Mouse (Mus musculus): ENCODE data around the gene Nipal3. TPM values are rescaled to one million over a fixed set of nuclear protein-coding genes. Genes with fewer than 3 reads are reported as not detected.
A peak's percentile ranks its signal among the peaks of the same experiment; 100 is the strongest.

Nipal3 gene
- polyA plus RNA-seq, 1 experiment from 2014 or later = 5.2 TPM

DNA sequence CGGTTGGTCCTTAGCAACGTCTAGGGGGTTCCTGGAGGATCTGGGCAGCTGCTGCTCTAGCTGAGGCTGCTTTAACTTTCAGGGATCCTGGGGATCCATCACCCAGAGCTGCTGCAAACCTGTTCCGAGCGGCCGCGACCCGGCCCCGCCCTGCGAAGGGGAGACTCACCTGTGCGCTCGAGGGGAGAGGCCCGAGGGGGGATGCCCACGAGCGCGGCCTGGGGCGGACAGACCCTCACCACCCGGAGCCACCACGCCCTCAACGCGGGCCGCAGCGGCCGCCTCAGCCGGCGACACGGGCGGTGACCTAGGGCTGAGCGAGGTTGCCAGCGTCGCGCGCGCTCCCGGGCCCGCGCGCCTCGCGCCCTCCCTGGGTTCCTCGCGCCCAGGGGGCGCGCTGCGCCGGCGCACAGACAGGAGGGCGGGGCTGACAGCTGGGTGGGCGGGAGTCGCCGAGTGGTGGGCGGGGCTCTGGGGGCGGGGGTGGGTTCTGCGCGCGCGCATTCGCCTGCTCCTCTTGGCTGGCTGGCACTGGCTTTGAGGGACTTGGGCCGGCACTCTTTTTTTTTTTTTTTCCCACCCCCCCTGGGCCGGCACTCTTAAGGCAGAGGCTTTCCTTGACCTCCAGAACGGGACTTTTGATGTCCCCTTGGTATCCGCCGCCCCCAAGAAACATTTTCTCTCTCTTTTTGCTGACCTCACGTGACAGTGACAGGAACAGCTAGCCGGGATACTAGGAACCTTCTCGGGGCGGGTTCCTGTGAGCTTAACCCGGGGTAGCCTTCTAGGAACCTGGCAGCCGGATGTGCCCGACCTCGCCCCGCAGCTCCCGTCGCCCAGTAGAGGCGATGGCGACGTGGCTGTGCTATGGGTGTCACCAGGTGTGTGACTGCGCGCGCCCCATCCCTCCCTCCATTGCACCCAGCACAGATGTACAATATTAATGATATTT is 61.1 kb downstream of the Nipal3 start, which contains the start of gene Rcan3:
Rcan3 (minus strand) TSS at position 411 of the 952 bp plus-strand sequence.
- H3K4me1 ChIP-seq (replicated peaks) = peaks cover 8% of the 10 kb centered on the region
- H3K36me3 ChIP-seq = no peaks in the 10 kb centered on the region
- H3K27ac ChIP-seq = peak within 1 kb of the TSS; percentile 64
- WGBS = under 1% methylated on average over 59 of the region's 79 CpGs
- no peaks in the 10 kb centered on the region for H3K27me3 ChIP-seq
- peak within 1 kb of the TSS; percentile 87 for H3K4me3 ChIP-seq
- peak; percentile 86 for ATAC-seq (replicated peaks; ENCODE audit: insufficient number of reproducible peaks, insufficient read depth, low FRiP score, low read depth)
- H3K9ac ChIP-seq = peak within 1 kb of the TSS; percentile 92
- no peaks in the 10 kb centered on the region for H3K9me3 ChIP-seq (replicated peaks)
- H3K4me2 ChIP-seq = peak within 1 kb of the TSS; percentile 98

DNA sequence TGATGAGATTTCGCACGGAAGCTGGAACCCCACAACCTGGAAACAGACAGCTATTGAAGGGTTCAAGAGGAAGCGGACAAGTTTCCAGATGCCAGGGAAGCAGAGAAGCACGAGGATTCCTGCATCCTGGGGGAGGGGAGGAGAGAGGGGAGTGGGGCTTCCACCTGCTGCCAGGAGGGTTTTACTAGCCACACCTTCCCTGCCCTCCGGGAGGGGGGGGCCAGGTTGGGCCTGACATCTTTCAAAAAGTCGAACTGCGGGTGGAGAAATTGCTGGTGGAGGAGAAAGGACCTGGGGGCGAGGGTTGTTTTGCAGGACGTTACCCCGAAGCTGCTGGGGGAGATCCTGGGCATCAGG is 61.8 kb downstream of the Nipal3 start:
- Histone ChIP-seq H3K27ac (no peak overlapping the region), H3K27me3 (no peaks in the 10 kb centered on the region), H3K36me3 (no peaks in the 10 kb centered on the region), H3K4me3 (peak overlapping the region; percentile 87), H3K9me3 (replicated peaks) (no peaks in the 10 kb centered on the region), H3K9ac (peak overlapping the region; percentile 92), H3K4me1 (replicated peaks) (peaks cover 8% of the 10 kb centered on the region), H3K4me2 (peak overlapping the region; percentile 98)
- no peak for ATAC-seq (replicated peaks; ENCODE audit: insufficient number of reproducible peaks, insufficient read depth, low FRiP score, low read depth)
- WGBS = 11% methylated on average over 10 of the region's 10 CpGs

DNA sequence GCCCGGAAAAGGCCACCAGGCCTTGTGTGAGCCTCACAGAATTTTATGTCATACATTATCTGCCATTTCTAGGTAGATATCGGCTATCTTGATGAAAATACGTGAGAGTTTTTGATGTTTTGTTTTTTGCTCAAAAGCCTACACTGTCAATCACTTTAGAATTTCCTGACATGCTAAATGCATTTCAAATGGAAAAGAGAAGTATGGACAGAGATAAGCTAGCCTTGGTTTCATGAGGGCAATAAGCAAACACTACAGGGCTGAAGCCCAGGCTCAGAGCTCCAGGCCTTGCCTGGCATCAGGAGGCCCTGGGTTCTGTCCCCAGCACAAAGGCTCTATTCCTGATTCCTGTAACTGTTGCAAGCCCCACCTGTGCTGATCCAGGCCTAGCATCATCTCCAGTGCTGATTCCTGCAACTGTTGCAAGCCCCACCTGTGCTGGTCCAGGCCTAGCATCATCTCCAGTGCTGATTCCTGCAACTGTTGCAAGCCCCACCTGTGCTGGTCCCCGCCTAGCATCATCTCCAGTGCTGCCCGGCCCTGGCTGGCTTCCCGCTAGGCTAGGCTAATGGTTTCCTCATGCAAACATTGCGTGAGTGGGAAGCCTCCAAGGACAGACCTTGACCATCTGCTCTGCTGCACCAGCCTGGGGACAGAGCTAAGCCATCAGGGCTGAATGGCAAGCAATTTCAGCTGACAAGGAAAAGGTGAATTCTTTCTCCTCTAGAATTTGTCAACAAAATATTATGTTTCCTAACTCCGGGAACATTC is 64.7 kb downstream of the Nipal3 start:
- no peak overlapping the region for H3K27ac ChIP-seq
- no peaks in the 10 kb centered on the region for H3K9me3 ChIP-seq (replicated peaks)
- no peak for ATAC-seq (replicated peaks; ENCODE audit: insufficient number of reproducible peaks, insufficient read depth, low FRiP score, low read depth)
- H3K36me3 ChIP-seq = no peaks in the 10 kb centered on the region
- H3K9ac ChIP-seq = no peak overlapping the region
- H3K4me2 ChIP-seq = no peak overlapping the region
- H3K27me3 ChIP-seq = no peaks in the 10 kb centered on the region
- peaks cover 8% of the 10 kb centered on the region for H3K4me1 ChIP-seq (replicated peaks)
- 82% methylated on average over 8 of the region's 8 CpGs for WGBS
- no peak overlapping the region for H3K4me3 ChIP-seq

DNA sequence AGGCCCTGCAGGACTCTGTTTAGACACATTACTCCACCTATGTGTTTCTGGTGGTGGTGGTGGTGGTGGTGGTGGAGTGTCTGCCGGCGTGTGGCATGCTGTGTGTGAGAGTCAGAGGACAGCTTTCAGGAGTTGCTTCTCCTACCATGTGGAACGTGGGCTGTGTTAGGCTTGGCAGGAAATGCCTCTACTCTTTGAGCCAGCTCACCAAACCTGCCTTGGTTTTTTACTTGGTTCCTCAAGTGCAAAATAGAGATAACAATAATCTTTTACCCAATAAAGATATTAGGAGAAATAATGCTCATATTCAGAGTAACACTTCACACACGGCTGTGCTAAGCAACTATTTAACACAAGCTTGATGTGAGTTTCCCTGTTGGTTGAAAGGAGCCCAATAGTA is 65.5 kb downstream of the Nipal3 start:
- peaks cover 3% of the 10 kb centered on the region; the same call in 1 of the 2 replicates for H3K36me3 ChIP-seq
- no peak overlapping the region for H3K4me3 ChIP-seq
- no peaks in the 10 kb centered on the region for H3K9me3 ChIP-seq (replicated peaks)
- no peak for ATAC-seq (replicated peaks; ENCODE audit: insufficient number of reproducible peaks, insufficient read depth, low FRiP score, low read depth)
- WGBS = 83% methylated on average over 4 of the region's 4 CpGs
- no peak overlapping the region for H3K4me2 ChIP-seq
- peaks cover 7% of the 10 kb centered on the region for H3K4me1 ChIP-seq (replicated peaks)
- no peak overlapping the region for H3K27ac ChIP-seq
- H3K9ac ChIP-seq = no peak overlapping the region
- no peaks in the 10 kb centered on the region for H3K27me3 ChIP-seq

DNA sequence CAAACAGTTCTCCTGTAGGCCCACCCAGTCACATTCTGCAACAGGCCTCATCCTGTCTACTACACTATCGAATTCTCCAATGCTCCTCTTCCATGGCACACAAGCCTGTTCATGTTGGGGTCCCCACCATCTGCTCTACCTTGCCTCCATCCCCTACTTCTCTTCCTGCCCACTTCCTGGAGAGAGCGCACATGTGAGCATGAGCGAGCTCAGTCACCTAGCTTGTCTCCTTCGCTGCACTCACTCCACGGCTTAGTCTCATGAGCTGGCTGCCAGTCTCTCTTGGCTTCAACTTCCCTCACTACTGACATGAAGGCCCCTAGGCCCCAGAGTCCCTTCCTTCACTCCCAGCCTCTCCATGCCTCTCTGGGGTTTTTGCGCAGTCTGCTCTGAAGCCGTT is 68.3 kb downstream of the Nipal3 start:
- no peak for ATAC-seq (replicated peaks; ENCODE audit: insufficient number of reproducible peaks, insufficient read depth, low FRiP score, low read depth)
- Histone ChIP-seq H3K9ac (no peak overlapping the region), H3K4me1 (replicated peaks) (no peaks in the 10 kb centered on the region), H3K4me2 (no peak overlapping the region), H3K4me3 (no peak overlapping the region), H3K36me3 (peaks cover 3% of the 10 kb centered on the region; the same call in 1 of the 2 replicates), H3K27ac (no peak overlapping the region), H3K9me3 (replicated peaks) (no peaks in the 10 kb centered on the region), H3K27me3 (no peaks in the 10 kb centered on the region)
- 93% methylated on average over 7 of the region's 7 CpGs for WGBS

DNA sequence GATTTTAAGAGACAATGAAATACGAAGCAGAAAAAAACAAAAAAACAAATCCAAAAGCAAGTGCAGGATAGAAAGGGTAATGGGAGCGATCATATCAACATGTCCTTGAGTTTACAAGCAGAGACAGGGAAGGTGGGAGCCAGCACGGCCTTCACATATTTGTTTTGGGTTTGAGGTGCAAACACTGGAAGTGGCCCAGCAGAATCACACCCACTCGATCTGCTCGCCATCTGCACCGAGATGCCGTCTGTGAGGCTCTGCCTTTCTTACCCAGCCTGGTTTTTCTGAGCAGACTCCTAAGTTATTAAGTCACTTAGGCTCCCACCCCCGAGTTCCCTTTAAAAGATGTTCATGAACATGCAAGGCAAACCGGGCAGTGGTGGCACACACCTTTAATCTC is 69.2 kb downstream of the Nipal3 start:
- Histone ChIP-seq H3K27me3 (no peaks in the 10 kb centered on the region), H3K36me3 (peaks cover 3% of the 10 kb centered on the region; the same call in 1 of the 2 replicates), H3K4me1 (replicated peaks) (no peaks in the 10 kb centered on the region), H3K9me3 (replicated peaks) (no peaks in the 10 kb centered on the region), H3K4me2 (no peak overlapping the region), H3K9ac (no peak overlapping the region), H3K27ac (no peak overlapping the region), H3K4me3 (no peak overlapping the region)
- ATAC-seq (replicated peaks; ENCODE audit: insufficient number of reproducible peaks, insufficient read depth, low FRiP score, low read depth) = no peak
- 81% methylated on average over 9 of the region's 9 CpGs for WGBS

DNA sequence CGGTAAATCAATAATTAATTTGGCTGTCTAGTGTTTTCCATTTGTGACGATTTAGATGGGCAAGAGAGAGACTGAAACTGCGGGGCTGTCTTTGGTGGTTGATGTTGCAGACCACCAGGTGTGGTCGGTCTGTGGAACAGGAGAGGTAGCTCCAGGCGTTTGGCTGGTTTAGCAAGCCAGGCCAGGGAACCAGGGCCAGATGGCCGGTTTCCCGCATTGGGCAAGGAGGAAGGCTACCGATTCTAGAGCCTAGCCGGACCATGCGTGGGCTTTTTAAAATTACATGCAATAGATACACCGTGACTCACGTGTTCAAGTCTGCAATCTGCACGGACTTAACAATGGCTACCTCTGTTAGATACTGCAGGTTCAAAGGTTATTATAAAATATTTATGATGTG is 73.9 kb downstream of the Nipal3 start:
- H3K4me2 ChIP-seq = no peak overlapping the region
- no peak overlapping the region for H3K4me3 ChIP-seq
- H3K9me3 ChIP-seq (replicated peaks) = no peaks in the 10 kb centered on the region
- no peak overlapping the region for H3K27ac ChIP-seq
- H3K4me1 ChIP-seq (replicated peaks) = no peaks in the 10 kb centered on the region
- H3K36me3 ChIP-seq = peaks cover 13% of the 10 kb centered on the region; the same call in 1 of the 2 replicates
- H3K9ac ChIP-seq = no peak overlapping the region
- no peaks in the 10 kb centered on the region for H3K27me3 ChIP-seq
- 91% methylated on average over 13 of the region's 13 CpGs for WGBS
- no peak for ATAC-seq (replicated peaks; ENCODE audit: insufficient number of reproducible peaks, insufficient read depth, low FRiP score, low read depth)

DNA sequence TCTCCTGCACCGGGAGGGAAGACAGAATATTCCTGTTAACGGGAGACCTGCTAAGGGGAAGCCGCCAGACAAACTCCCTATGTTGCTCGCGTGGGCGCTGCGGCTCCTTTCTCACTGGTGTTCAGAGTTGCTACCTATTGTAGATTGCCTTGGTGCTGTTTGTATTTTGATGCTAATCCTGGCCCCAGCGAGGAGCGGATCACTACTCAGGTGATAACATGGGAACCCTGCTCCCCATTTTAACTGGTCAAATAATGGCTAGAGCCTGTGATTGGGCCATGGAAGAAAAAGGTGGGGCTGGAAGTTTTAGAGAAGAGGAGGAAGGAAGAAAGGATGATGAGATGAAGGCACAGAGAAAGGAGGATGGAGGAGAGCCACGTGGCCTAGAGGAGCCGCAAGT is 74.4 kb downstream of the Nipal3 start:
- no peak overlapping the region for H3K27ac ChIP-seq
- H3K4me3 ChIP-seq = no peak overlapping the region
- peaks cover 13% of the 10 kb centered on the region; the same call in 1 of the 2 replicates for H3K36me3 ChIP-seq
- no peaks in the 10 kb centered on the region for H3K27me3 ChIP-seq
- ATAC-seq (replicated peaks; ENCODE audit: insufficient number of reproducible peaks, insufficient read depth, low FRiP score, low read depth) = no peak
- H3K4me2 ChIP-seq = no peak overlapping the region
- no peaks in the 10 kb centered on the region for H3K4me1 ChIP-seq (replicated peaks)
- H3K9ac ChIP-seq = no peak overlapping the region
- no peaks in the 10 kb centered on the region for H3K9me3 ChIP-seq (replicated peaks)
- WGBS = 68% methylated on average over 11 of the region's 11 CpGs

DNA sequence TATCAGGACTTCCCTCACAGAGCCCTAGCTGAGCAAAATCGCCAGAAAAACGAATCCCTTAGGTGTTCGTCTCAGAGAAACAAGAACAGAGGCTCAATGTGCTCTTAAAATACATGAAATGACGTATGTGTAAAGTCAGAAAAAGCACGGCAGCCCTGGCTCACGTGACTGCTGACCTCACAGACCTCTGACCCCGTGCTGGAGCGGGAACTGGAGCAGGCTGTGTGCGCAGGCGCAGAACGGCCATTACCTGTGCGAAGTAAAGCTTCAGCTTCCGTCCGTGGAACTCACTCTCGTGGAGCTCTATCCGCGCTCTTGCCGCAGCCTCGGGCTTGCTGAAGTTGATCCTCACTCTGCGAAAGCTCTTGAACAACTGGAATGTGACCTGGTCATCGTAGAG is 74.8 kb downstream of the Nipal3 start:
- 76% methylated on average over 21 of the region's 21 CpGs for WGBS
- H3K9me3 ChIP-seq (replicated peaks) = no peaks in the 10 kb centered on the region
- no peak for ATAC-seq (replicated peaks; ENCODE audit: insufficient number of reproducible peaks, insufficient read depth, low FRiP score, low read depth)
- H3K4me1 ChIP-seq (replicated peaks) = no peaks in the 10 kb centered on the region
- H3K36me3 ChIP-seq = peaks cover 13% of the 10 kb centered on the region; the same call in 1 of the 2 replicates
- no peak overlapping the region for H3K4me3 ChIP-seq
- no peak overlapping the region for H3K27ac ChIP-seq
- no peak overlapping the region for H3K4me2 ChIP-seq
- H3K27me3 ChIP-seq = no peaks in the 10 kb centered on the region
- no peak overlapping the region for H3K9ac ChIP-seq

DNA sequence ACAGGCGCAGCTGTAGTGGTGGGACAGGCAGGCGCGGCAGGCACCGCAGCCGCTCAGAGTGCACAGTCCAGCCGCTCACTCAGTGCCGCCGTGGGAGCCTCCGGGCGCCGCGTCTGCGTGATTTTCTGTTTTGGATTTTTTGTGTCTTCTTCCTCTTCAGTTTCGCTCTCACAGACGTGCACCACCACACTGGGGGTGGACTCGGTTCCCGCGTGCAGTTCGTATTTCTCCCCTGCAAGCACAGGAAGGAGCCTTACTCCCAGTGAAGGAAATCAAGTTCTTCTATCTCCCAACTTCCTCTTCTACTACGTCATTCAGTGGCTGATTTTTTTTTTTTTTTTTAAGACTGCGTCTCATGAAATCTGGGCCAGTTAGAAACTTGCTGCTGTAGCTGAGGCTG is 78.5 kb downstream of the Nipal3 start:
- Histone ChIP-seq H3K4me3 (no peak overlapping the region), H3K36me3 (0 out of 2 replicates have a peak, but pooled peaks cover 13% of the 10 kb centered on the region), H3K9me3 (replicated peaks) (no peaks in the 10 kb centered on the region), H3K4me1 (replicated peaks) (no peaks in the 10 kb centered on the region), H3K4me2 (no peak overlapping the region), H3K27ac (no peak overlapping the region), H3K27me3 (no peaks in the 10 kb centered on the region), H3K9ac (no peak overlapping the region)
- no peak for ATAC-seq (replicated peaks; ENCODE audit: insufficient number of reproducible peaks, insufficient read depth, low FRiP score, low read depth)
- 84% methylated on average over 21 of the region's 21 CpGs for WGBS

DNA sequence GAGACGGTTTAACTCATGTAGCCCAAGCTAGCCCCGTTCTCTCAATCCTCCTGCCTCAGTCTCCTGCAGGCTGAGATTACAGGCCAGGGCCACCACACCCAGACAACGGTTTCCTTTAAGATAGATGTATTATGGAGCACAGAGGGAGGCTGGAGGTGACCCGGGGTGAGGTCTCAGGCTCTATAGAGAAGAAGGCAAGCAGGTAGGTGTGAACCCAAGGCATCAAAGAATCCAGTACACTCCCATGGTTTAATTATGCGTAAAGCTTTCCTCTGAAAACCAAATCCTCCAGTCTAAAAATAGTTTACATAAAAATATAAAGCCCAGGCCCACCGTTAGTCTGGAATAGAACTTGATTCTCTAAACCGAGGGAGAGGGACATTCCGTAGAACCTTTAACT is 81.3 kb downstream of the Nipal3 start:
- Histone ChIP-seq H3K4me3 (no peak overlapping the region), H3K9me3 (replicated peaks) (no peaks in the 10 kb centered on the region), H3K9ac (no peak overlapping the region), H3K27ac (no peak overlapping the region), H3K27me3 (no peaks in the 10 kb centered on the region), H3K36me3 (0 out of 2 replicates have a peak, but pooled peaks cover 10% of the 10 kb centered on the region), H3K4me1 (replicated peaks) (no peaks in the 10 kb centered on the region), H3K4me2 (no peak overlapping the region)
- ATAC-seq (replicated peaks; ENCODE audit: insufficient number of reproducible peaks, insufficient read depth, low FRiP score, low read depth) = no peak
- WGBS = 80% methylated on average over 8 of the region's 8 CpGs
